Mouse (Mus musculus) small intestine, adult 10 weeks (tissue): ENCODE data around the gene 1700029J07Rik. TPM values are rescaled to one million over a fixed set of nuclear protein-coding genes. Genes with fewer than 3 reads are reported as not detected.

Source experiments
- polyA plus RNA-seq: library from polyadenylated mRNA; stranded (reverse); fragments of 350-450 nt; fragmentation: Illumina TruSeq; extraction: RNeasy Lipid Tissue Mini Kit (QIAGEN cat#74804); gene quantifications from one replicate; pipeline ENCODE4 v1.2.3, GENCODE M21; 2014; ENCODE audit warnings: low replicate concordance

The 1700029J07Rik gene
- 2.9 TPM for polyA plus RNA-seq

GRCm38 (mm10) chr8:45975126-45975836 lies at the start of gene 1700029J07Rik, which contains the start of gene Ufsp2:
Gene 1700029J07Rik (minus strand): TSS chr8:45975252.
Gene Ufsp2 (plus strand): TSS chr8:45975528.

GRCm38 (mm10) chr8:46005596-46005995 lies 30.5 kb upstream of the 1700029J07Rik start, which contains the start of gene Ankrd37:
Gene Ankrd37 (minus strand): TSS chr8:46005707.

GRCm38 (mm10) chr8:45999138-45999783 lies 24.2 kb upstream of the 1700029J07Rik start, which contains the start of gene Lrp2bp:
Gene Lrp2bp (plus strand): TSS chr8:45999303.

DNA sequence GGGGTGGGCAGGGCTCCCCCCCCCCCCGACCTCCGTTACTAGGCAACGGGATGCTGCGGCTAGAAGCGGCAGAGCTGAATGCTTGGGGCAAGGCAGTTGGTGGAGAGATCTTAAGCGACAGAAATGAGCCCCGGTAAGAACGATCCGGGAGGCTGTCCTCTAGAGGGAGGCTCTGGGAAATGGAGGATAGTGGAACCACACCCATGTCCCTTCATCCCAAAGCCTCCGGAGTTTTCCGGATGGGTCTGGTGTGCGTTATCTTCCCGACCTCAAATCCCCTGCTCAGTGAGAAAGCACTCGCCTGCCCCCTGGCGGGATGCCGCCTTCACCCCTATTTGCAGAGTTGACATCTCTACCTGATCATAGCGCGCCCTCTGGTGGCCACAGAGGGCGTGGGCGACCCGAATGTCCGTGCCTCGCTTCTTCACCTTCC lies 40.5 kb downstream of the 1700029J07Rik start, which contains the start of gene Ccdc110:
Ccdc110 (plus strand) TSS at position 38 of the 433 bp plus-strand sequence.

Other genes starting within 250 kb of the 1700029J07Rik start
- gene Pdlim3, start 89.8 kb downstream of the 1700029J07Rik start, polyA plus RNA-seq: 34.2 TPM
- not detected for gene Ccdc110, start 40.6 kb downstream of the 1700029J07Rik start, polyA plus RNA-seq
- 128 TPM for gene Ufsp2, start 276 bp upstream of the 1700029J07Rik start, polyA plus RNA-seq
- 0.59 TPM for gene Lrp2bp, start 24.1 kb upstream of the 1700029J07Rik start, polyA plus RNA-seq
- gene Ankrd37, start 30.5 kb upstream of the 1700029J07Rik start, polyA plus RNA-seq: 10.7 TPM
- gene Cfap97, start 176.5 kb upstream of the 1700029J07Rik start, polyA plus RNA-seq: 36.1 TPM
- gene Snx25, start 176.9 kb upstream of the 1700029J07Rik start, polyA plus RNA-seq: 54.1 TPM
- gene Slc25a4, start 236.0 kb upstream of the 1700029J07Rik start, polyA plus RNA-seq: 42.1 TPM